Mouse (Mus musculus) cerebellum, postnatal 25 days (tissue): ENCODE measurements around the gene Msi2.

Experiments
- DNase-seq, 2 experiments: peaks; one replicate each; pipeline ENCODE4 v3.0.0; 2021; ENCODE audit warnings: mixed read lengths in 2 of 2

The Msi2 gene

DNA sequence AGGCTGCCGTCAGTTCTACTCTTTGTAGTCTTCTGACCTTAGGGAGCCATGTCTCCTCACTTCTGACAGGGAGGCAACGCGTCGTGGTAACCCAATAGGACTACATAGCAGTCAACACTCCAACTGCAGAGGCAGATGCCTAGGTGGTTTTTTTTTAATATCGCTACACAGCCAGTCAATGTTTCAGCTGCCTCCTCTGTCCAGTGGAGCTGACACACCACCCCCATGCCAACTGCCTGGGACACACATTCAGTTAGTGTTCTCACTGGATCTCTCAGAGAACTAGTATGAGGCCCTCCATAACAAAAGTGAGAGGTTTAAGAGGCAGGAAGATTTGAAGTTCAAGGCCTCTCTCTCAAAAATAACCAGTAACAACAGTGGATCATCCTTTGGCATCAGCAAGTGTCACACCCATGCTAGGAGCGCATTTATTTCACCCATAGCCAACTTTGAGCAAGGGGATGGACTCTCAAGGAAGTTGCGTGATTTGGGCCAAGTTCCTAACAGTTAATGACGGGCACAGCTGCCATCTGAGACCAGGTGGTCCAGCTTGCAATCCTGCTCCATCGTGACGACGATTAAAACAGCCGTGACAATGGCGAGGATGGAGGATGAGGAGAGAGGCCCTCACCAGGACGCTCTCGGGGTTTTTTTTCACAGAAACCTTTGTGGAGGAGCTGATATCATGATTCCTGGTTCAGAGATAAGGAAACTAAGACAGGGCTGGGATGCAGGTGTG lies 8.3 kb downstream of the Msi2 start:
- DNase-seq, result no peak

GRCm38 (mm10) chr11:88707228-88707775 lies 11.0 kb downstream of the Msi2 start:
- no peak for DNase-seq

DNA sequence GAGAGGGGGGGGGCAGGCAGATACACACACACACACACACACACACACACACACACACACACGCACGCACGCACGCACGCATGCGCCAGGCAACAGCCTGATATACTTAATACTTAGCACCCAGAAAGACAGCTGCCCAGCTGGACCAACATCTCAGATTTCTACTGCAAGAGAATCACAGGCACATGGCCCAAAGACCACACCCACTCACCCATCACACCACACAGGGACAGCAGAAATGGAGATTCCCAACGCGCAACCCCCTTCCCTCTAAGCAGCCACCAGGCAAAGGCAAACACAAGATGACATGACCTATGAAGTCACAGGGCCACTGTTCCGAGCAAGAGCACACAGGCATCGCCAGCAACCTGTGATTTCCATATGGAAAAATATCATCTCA lies 13.6 kb downstream of the Msi2 start:
- no peak for DNase-seq

GRCm38 (mm10) chr11:88703220-88703619 lies 15.1 kb downstream of the Msi2 start:
- DNase-seq, result no peak

DNA sequence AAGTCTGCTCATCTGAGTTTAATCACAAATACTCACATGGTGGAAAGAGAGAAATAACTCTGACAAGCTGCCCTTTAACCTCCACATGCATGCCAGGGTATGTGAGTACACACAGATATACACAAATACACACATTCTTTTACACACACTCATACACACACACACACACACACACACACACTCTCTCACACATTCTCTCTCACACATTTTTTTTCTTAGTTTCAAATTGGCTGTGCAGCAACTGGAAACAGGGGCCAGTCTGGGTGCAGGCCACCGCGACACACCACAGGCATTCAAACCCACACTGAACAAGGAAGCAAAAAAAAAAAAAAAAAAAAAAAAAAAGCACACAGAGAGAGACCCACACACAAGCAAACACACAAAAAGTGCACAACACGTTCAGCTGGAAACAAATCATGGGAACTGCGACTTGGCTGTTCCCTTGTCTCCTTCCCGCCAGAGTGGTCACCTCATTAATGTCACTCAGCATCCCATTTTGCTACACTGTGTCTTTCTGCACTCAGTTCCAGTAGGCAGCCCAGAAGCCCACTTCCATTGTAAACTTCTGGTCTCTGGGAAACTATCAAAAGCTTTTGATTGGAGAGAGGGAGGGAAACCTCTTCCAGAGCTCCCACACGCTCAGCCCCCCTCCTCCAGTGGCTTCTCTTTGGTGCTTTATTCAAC lies 16.2 kb downstream of the Msi2 start:
- no peak for DNase-seq

DNA sequence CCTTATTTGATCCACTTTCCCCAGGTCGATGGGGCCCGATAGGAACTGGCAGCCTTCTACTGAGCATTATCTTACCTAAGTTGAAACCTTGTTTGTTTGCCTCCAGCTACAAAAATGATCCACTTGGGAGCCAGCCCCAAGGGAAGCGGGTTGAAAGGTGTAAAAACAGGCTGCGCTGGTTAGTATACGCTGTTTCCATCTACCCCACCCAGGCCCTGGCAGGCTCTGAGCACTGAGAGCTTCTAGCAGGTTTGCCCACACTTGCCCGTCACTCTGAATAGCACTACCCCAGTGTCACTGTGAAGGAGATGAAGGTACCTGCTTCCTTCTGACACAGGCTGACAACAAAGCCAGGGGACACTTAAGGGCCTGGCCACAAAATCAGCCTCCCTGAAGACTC lies 17.3 kb downstream of the Msi2 start:
- no peak for DNase-seq

DNA sequence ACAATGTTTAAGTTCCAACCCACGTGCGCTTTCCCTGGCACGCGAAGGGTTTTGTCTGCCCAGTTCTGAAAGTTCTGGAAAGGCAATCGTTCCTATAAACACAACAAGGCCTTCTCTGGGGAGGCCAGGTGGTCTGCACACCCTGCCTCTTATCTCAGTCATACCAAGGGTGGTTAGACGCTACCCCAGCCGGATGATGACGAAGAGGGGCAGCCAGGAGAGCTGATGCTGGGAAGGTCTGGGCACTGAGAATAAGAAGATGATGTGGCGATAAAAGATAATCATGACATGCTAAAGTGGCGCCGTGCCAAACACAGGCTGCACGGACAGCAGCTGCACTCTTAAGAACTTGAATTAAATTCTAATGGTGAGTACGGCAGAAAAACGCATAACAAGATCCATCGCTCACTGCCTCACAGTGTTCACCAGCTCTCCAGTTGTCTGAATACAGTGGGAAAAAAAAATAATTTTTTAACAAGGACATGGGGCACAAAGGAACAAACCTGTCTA lies 18.1 kb downstream of the Msi2 start:
- no peak for DNase-seq

- DNase-seq, result no peak
Observed at GRCm38 (mm10) chr11:88693905-88694893, 24.1 kb downstream of the Msi2 start.

GRCm38 (mm10) chr11:88693002-88693769 lies 25.1 kb downstream of the Msi2 start:
- no peak for DNase-seq

GRCm38 (mm10) chr11:88692374-88692773 lies 25.9 kb downstream of the Msi2 start:
- DNase-seq, result no peak

DNA sequence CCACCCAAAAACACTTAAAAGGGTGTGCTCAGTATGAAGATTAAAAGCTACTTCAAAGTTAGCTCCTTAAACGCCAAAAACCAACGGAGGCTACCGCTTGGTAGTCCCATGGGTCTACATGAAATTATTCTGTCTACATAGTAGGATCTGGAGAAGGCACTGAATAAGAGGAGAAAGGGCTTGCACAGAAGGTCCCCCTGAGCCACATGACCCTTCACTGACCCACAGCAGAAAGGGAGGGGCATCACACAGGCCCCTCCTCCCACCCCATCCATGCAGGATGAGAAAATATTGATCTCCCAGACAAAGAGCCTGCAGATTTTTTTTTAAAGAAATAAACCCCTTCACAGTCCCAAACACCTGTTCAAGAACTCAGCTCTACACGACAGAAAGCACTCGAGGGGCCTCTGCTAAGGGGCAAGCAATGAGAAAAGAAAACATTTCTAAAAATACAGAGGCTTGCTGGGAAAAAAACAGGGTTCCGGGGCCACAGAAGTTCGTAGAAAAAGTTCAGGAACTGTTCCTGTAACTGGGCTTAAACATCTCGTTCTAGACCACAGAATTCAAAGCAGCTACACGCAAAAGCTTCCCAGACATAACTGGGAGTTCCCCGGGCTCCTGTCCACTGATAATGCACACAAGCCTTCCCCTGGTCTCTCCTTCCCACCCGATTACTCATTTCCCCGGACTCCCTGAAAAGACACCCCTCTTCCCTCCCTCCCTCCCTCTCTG lies 27.6 kb downstream of the Msi2 start:
- no peak for DNase-seq

GRCm38 (mm10) chr11:88689831-88690459 lies 28.4 kb downstream of the Msi2 start:
- no peak for DNase-seq

GRCm38 (mm10) chr11:88688644-88689043 lies 29.7 kb downstream of the Msi2 start:
- DNase-seq, result no peak

DNA sequence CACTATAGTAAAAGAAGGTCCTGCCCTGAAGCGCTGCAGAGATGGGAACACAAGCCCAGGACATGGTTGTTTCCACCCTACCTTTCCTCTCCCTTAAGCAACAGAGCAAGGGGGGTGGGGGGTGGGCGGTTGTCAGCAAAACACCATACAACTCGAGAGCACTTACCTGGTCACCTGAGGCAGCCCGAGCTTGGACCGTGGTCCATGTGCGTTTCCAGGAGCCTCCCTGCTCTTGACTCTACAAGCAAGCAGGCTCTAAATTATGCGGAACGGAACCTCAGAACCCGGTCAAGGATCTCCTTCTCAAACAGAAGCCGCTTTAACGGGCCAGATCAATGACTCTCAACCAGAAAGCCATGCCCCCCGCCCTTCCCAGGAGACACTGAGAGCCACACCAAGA lies 30.6 kb downstream of the Msi2 start:
- no peak for DNase-seq

GRCm38 (mm10) chr11:88687010-88687409 lies 31.3 kb downstream of the Msi2 start:
- no peak for DNase-seq

DNA sequence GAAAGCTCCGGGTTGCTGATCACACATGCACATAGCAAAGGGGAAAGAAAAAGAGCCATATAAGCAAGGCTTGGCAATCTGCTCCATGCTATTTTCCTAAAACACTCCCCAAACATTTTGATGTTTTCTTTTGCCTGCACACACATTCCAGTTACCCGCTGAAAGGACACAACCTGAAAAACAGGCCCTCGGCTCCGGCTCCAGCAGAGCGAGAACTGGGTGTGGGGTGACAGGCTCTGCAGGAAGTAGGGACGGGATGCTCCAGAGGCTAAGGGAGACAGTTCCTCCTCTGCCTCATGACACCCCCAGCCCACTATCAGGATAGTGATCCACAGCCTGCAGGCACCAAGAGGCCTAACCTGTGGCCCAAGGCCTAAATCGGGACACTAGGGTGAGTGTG lies 32.3 kb downstream of the Msi2 start:
- no peak for DNase-seq

- no peak for DNase-seq
Observed at GRCm38 (mm10) chr11:88683026-88683770, 35.1 kb downstream of the Msi2 start.

DNA sequence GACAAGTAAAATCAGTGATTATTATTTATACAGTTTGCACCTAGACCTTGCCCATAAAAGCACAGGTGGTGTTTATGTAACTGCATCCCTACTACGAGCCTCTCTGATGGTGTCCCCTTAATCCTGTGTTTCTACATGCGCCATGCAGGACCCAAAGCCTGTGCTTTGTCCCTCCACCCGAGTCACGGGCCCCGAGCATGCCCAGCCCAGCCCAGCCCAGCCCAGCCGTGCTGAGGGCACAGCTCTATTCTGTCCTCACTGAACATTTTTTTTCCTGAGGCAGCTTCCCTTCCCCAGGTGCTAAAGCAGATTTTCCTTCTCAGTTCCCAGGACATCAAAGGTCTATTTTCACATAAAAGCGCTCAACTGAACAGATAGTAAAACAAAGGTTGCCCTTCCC lies 41.0 kb downstream of the Msi2 start:
- DNase-seq, result no peak

GRCm38 (mm10) chr11:88676597-88676996 lies 41.7 kb downstream of the Msi2 start:
- DNase-seq, result peak in 1 of 2 experiments; percentile 55
